Mouse (Mus musculus): ENCODE results near the gene Dffa.

GRCm38 (mm10) chr4:149128467-149128866 lies 24.5 kb downstream of the Dffa start:
- TF ChIP-seq CTCF (IDR thresholded peaks at IDR 0.05; ENCODE audit: low read depth) (no peak), EP300 (IDR thresholded peaks at IDR 0.05; ENCODE audit: low read depth) (no peak)

Data from liver, embryonic 14.5 days (tissue).